Mouse (Mus musculus) G1E (cell line): ENCODE measurements around the gene Fry.

Experiments
- CTCF ChIP-seq: IDR thresholded peaks from 2 replicates; pipeline ENCODE4 v1.5.1; 2012; ENCODE audit warnings: low read depth, low read length, inconsistent platforms, mixed read lengths
- GATA1 ChIP-seq: IDR thresholded peaks from 2 replicates; pipeline ENCODE4 v1.6.1; 2012; ENCODE audit warnings: borderline replicate concordance, low read length, inconsistent platforms, mixed read lengths
- GATA2 ChIP-seq: IDR thresholded peaks from 2 replicates; pipeline ENCODE4 v1.6.1; 2012; ENCODE audit warnings: low read depth, low read length, inconsistent platforms, borderline replicate concordance
- POLR2AphosphoS5 ChIP-seq: IDR thresholded peaks from 2 replicates; pipeline ENCODE4 v1.6.1; 2012; ENCODE audit warnings: low read depth, low read length, inconsistent platforms; ENCODE audit not compliant: insufficient replicate concordance
- TAL1 ChIP-seq: conservative IDR thresholded peaks from 2 replicates; pipeline ENCODE4 v1.6.1; 2012; ENCODE audit warnings: low read depth, low read length, inconsistent platforms, mixed read lengths

DNA sequence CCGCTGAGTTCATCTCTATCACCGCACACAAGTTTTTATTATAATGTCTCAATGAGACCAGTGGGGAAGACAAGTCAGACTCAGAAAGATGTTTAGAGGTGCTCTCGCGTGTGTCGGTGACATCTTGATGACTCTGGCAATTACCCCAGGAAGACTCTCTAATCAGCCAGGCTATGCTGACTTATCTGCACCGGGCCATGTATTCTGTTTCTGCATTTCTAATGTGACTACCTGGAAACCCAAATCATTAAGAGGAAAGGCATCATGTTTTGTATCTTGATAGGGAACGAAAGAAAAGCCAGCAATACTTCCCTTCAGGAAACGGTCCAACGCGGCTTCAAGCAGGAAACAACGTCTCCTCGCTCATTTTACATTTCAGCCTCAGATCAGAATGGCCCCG lies 17.1 kb downstream of the Fry start:
- no peak for TF ChIP-seq CTCF
- no peak for TF ChIP-seq TAL1
- no peak for TF ChIP-seq GATA1
- TF ChIP-seq GATA2, result no peak
- no peak for TF ChIP-seq POLR2AphosphoS5
